Mouse (Mus musculus): ENCODE measurements around the gene Rasd1.
A peak's percentile ranks its signal among the peaks of the same experiment; 100 is the strongest.
"Not testable (repeated sequence)": the region's sequence is repeated elsewhere in the genome, so short reads cannot be mapped to it uniquely, and the experiment has no call there.

Gene Rasd1

DNA sequence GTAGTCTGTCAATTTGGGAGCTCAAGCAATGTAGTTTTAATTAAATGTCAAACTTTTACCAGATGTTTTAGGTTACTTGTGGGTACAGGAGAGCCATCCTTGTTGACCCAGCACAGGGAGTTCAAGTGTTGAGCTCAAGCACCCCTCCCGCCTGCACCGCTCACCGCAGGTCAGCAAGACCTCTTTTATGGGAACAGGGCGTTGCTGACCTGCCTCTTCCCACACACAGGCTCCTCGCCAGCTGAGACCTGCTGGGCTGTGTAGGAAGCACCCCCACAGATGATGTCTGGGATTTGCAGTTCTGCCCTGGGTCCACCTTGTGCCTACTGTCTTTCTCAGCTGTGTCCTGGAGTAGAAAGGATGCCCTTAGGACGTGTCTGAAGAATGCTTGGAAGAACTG, 8.0 kb downstream of the Rasd1 start:
- Histone ChIP-seq H3K36me3 (ENCODE audit: insufficient read depth, low read length) (peaks cover 62% of the 10 kb centered on the region), H3K4me3 (replicated peaks; ENCODE audit: low read length) (no peak overlapping the region), H3K9me3 (ENCODE audit: low read length) (no peaks in the 10 kb centered on the region), H3K27me3 (ENCODE audit: insufficient read depth, low read length) (no peaks in the 10 kb centered on the region), H3K4me1 (replicated peaks; ENCODE audit: low read depth, low read length) (peaks cover 80% of the 10 kb centered on the region)
- TF ChIP-seq NANOG (IDR thresholded peaks at IDR 0.05; ENCODE audit: borderline replicate concordance, low read length) (no peak), POU5F1 (IDR thresholded peaks at IDR 0.05; ENCODE audit: borderline replicate concordance, low read length) (no peak), CTCF (conservative IDR thresholded peaks at IDR 0.05; ENCODE audit: low read length) (no peak)

DNA sequence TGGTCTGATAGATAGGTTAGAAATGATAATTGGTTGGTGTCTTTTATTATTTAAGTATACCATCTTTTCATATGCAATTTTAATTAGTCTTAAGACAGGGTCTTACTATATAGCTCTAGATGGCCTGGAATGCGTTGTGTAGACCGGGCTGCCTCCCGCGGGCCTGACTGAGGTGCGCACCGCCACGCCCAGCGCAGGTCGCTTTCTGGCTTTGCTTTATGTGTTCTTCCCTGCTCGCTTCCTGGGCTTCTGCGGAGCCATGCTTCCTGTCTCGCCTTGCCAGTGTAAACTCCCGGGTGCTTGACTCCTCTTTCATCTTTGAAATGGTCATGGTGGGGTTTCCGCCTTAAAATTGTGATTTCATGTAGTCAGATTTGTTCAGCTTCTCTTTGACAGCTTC, 11.9 kb downstream of the Rasd1 start:
- Histone ChIP-seq H3K9me3 (ENCODE audit: low read length) (no peaks in the 10 kb centered on the region), H3K4me3 (replicated peaks; ENCODE audit: low read length) (peak overlapping the region; percentile 45), H3K27me3 (ENCODE audit: insufficient read depth, low read length) (no peaks in the 10 kb centered on the region), H3K36me3 (ENCODE audit: insufficient read depth, low read length) (peaks cover 56% of the 10 kb centered on the region), H3K4me1 (replicated peaks; ENCODE audit: low read depth, low read length) (peaks cover 58% of the 10 kb centered on the region)
- no peak for TF ChIP-seq POU5F1 (IDR thresholded peaks at IDR 0.05; ENCODE audit: borderline replicate concordance, low read length)
- TF ChIP-seq NANOG (IDR thresholded peaks at IDR 0.05; ENCODE audit: borderline replicate concordance, low read length), result no peak
- no peak for TF ChIP-seq CTCF (conservative IDR thresholded peaks at IDR 0.05; ENCODE audit: low read length)

DNA sequence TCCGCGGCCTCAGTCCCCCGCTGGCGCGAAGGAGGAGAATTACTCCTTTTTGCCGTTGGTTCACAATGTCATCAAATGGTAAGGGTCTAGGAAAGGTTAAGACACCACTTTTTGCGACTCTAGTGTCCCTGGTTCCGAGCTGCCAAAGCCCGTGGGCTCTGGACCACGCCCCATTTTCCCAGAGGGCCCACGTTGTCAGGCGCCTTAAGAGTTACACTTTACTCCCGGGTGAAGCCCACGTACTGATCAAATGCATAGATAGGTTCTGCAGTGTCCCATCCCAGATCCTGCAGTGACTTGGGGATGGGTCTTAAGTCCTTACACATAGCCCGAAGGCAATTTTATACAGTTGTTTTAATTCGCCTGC, 16.4 kb downstream of the Rasd1 start:
- Histone ChIP-seq H3K4me3 (replicated peaks; ENCODE audit: low read length) (peak overlapping the region; percentile 99), H3K4me1 (replicated peaks; ENCODE audit: low read depth, low read length) (peaks cover 35% of the 10 kb centered on the region), H3K9me3 (ENCODE audit: low read length) (no peaks in the 10 kb centered on the region), H3K27me3 (ENCODE audit: insufficient read depth, low read length) (no peaks in the 10 kb centered on the region), H3K36me3 (ENCODE audit: insufficient read depth, low read length) (peaks cover 28% of the 10 kb centered on the region)
- no peak for TF ChIP-seq NANOG (IDR thresholded peaks at IDR 0.05; ENCODE audit: borderline replicate concordance, low read length)
- no peak for TF ChIP-seq POU5F1 (IDR thresholded peaks at IDR 0.05; ENCODE audit: borderline replicate concordance, low read length)
- TF ChIP-seq CTCF (conservative IDR thresholded peaks at IDR 0.05; ENCODE audit: low read length), result no peak

DNA sequence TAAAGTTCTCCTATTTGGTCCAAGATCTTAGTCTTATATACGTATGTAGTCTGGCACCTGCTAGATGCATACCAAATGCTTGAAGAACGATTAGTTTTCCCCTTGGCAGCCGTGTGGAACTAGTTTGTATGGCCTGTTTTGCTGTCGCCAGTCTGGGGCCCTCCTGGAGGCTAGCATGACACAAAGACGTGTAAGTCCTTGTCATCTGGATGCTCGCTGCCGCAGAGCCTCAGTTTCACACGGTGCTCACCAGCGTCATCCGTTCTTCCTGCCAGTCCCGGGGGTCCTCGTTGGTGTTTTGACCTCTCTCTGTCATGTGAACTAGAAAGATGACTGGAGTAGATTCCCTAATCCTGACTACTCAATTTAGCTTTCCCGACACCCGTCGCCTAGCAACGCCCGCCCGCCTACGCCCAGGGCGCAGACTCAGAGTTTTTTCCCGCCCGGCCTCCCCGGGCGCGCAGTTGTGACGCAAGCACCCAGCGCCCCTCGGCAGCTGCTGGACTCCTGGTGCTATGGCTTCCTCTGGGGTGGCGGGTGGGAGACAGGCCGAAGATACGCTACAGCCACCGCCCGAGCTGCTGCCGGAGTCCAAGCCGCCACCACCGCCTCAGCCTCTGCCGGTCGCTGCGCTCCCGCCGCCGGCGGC, 16.9 kb downstream of the Rasd1 start, which contains the start of gene Med9:
Med9 (plus strand) TSS at position 455 of the 649 bp plus-strand sequence.
- peaks cover 28% of the 10 kb centered on the region for H3K36me3 ChIP-seq (ENCODE audit: insufficient read depth, low read length)
- H3K4me1 ChIP-seq (replicated peaks; ENCODE audit: low read depth, low read length), result peaks cover 30% of the 10 kb centered on the region
- no peaks in the 10 kb centered on the region for H3K9me3 ChIP-seq (ENCODE audit: low read length)
- no peak for TF ChIP-seq POU5F1 (IDR thresholded peaks at IDR 0.05; ENCODE audit: borderline replicate concordance, low read length)
- no peak for TF ChIP-seq CTCF (conservative IDR thresholded peaks at IDR 0.05; ENCODE audit: low read length)
- TF ChIP-seq NANOG (IDR thresholded peaks at IDR 0.05; ENCODE audit: borderline replicate concordance, low read length), result no peak
- H3K4me3 ChIP-seq (replicated peaks; ENCODE audit: low read length), result peak within 1 kb of the TSS; percentile 99
- H3K27me3 ChIP-seq (ENCODE audit: insufficient read depth, low read length), result 0 out of 2 replicates have a peak, but pooled peaks cover under 1% of the 10 kb centered on the region

DNA sequence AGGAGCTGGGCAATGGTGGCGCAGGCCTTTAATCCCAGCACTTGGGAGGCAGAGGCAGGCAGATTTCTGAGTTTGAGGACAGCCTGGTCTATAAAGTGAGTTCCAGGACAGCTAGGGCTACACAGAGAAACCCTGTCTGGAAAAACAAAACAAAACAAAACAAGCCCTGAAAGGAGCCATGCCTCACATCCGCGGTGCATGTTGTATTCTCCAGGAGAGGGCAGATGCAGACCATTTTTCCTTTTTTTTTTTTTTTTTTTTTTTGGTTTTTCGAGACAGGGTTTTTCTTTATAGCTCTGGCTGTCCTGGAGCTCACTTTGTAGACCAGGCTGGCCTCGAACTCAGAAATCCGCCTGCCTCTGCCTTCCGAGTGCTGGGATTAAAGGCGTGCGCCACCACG, 19.9 kb downstream of the Rasd1 start:
- H3K9me3 ChIP-seq (ENCODE audit: low read length); H3K4me3 ChIP-seq (replicated peaks; ENCODE audit: low read length); H3K36me3 ChIP-seq (ENCODE audit: insufficient read depth, low read length): not testable (repeated sequence)
- Histone ChIP-seq H3K27me3 (ENCODE audit: insufficient read depth, low read length) (peaks cover 19% of the 10 kb centered on the region), H3K4me1 (replicated peaks; ENCODE audit: low read depth, low read length) (peaks cover 23% of the 10 kb centered on the region)

DNA sequence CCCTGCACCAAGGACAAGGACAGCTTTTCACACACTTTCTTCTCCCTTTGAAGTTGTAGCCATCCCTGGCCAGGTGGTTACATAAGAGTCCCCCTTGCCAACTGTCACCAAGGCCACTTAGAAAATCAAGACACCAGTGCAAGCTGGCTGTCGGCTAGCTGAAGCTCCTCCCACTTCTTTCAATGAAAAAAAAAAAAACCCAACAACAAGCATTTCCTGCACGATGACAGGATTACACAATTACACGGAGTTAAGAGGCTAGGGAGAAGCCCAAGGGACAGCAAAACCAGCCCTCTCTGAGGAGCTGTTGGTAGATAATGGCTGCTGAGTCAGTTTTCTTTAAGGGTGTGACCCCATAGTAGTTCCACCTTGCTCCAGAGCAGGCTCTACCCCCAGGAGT, 23.4 kb downstream of the Rasd1 start:
- Histone ChIP-seq H3K27me3 (ENCODE audit: insufficient read depth, low read length) (peaks cover 25% of the 10 kb centered on the region), H3K36me3 (ENCODE audit: insufficient read depth, low read length) (no peaks in the 10 kb centered on the region), H3K4me1 (replicated peaks; ENCODE audit: low read depth, low read length) (peaks cover 6% of the 10 kb centered on the region), H3K4me3 (replicated peaks; ENCODE audit: low read length) (no peak overlapping the region), H3K9me3 (ENCODE audit: low read length) (no peaks in the 10 kb centered on the region)
- TF ChIP-seq POU5F1 (IDR thresholded peaks at IDR 0.05; ENCODE audit: borderline replicate concordance, low read length) (no peak), NANOG (IDR thresholded peaks at IDR 0.05; ENCODE audit: borderline replicate concordance, low read length) (no peak), CTCF (conservative IDR thresholded peaks at IDR 0.05; ENCODE audit: low read length) (no peak)

DNA sequence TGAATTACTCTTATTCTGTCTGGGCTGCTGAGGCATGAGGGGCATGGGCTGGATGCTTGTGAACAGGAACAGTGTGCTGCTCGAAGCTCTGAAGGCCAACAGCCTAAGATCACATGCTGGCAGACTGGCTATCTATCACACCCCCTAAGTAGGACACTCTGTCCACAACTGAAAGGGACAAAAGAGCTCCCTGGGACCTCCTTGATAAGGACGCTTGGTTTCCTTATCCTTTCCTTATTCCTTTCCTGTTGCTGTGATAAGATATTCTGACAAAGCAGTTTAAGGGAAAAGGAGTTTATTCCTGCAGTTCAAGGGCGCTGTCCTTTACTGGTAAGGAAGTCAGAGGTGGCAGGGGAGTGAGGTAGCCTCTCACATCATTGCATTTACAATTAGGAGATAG, 24.1 kb downstream of the Rasd1 start:
- Histone ChIP-seq H3K9me3 (ENCODE audit: low read length) (no peaks in the 10 kb centered on the region), H3K36me3 (ENCODE audit: insufficient read depth, low read length) (no peaks in the 10 kb centered on the region), H3K4me3 (replicated peaks; ENCODE audit: low read length) (no peak overlapping the region), H3K4me1 (replicated peaks; ENCODE audit: low read depth, low read length) (peaks cover 6% of the 10 kb centered on the region), H3K27me3 (ENCODE audit: insufficient read depth, low read length) (peaks cover 27% of the 10 kb centered on the region)
- TF ChIP-seq POU5F1 (IDR thresholded peaks at IDR 0.05; ENCODE audit: borderline replicate concordance, low read length), result no peak
- TF ChIP-seq NANOG (IDR thresholded peaks at IDR 0.05; ENCODE audit: borderline replicate concordance, low read length), result no peak
- no peak for TF ChIP-seq CTCF (conservative IDR thresholded peaks at IDR 0.05; ENCODE audit: low read length)

DNA sequence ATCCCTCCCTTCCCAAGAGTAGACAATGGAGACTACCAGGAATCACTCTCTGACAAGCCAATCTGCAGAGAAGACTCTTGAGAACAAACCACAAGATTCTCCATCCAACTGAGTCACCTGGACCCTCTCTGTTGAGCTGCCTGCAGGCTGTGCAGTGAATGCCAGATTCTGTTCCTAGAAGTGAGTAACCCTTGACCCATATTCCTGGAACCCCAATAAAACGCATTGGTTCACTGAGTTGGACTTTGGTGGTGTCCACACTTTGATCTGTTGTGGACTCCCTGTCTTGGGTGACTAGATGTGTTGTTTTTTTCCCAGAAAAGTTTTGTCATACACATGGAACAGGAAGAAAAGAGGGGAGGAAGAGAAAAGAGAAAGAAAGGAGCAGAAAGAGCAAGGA, 24.9 kb downstream of the Rasd1 start:
- H3K27me3 ChIP-seq (ENCODE audit: insufficient read depth, low read length), result peaks cover 29% of the 10 kb centered on the region
- H3K4me1 ChIP-seq (replicated peaks; ENCODE audit: low read depth, low read length), result peaks cover 6% of the 10 kb centered on the region
- no peaks in the 10 kb centered on the region for H3K9me3 ChIP-seq (ENCODE audit: low read length)
- no peak for TF ChIP-seq POU5F1 (IDR thresholded peaks at IDR 0.05; ENCODE audit: borderline replicate concordance, low read length)
- no peaks in the 10 kb centered on the region for H3K36me3 ChIP-seq (ENCODE audit: insufficient read depth, low read length)
- no peak overlapping the region for H3K4me3 ChIP-seq (replicated peaks; ENCODE audit: low read length)

DNA sequence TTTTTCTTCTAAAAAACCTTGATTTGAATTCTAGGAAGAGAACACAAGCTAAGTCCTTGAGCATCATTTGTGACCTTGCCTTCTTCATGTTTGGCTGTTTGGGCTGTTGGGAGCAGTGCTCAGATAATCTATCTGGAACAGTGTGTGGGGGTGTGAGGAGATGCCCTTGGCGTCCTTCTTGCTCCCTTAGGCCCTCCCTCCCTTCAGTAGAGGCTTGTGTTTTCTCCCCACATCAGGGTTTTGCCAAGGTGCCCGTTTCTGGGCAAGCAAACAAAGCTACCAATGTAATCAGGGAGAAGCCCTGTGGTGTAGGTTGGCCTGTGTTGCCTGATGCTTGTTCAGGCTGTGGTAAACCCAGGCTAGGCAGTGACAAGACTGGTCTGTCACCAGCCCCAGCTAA, 27.1 kb downstream of the Rasd1 start:
- Histone ChIP-seq H3K4me3 (replicated peaks; ENCODE audit: low read length) (no peak overlapping the region), H3K36me3 (ENCODE audit: insufficient read depth, low read length) (no peaks in the 10 kb centered on the region), H3K9me3 (ENCODE audit: low read length) (no peaks in the 10 kb centered on the region), H3K4me1 (replicated peaks; ENCODE audit: low read depth, low read length) (peaks cover 17% of the 10 kb centered on the region), H3K27me3 (ENCODE audit: insufficient read depth, low read length) (peaks cover 31% of the 10 kb centered on the region)
- no peak for TF ChIP-seq NANOG (IDR thresholded peaks at IDR 0.05; ENCODE audit: borderline replicate concordance, low read length)
- TF ChIP-seq POU5F1 (IDR thresholded peaks at IDR 0.05; ENCODE audit: borderline replicate concordance, low read length), result no peak
- no peak for TF ChIP-seq CTCF (conservative IDR thresholded peaks at IDR 0.05; ENCODE audit: low read length)
